ENCODE assay signal across 13 mouse cellular contexts in genomic region chr7:112246442-112246841, GRCm38 (mm10).
"Had no signal": no experiment of that assay in that cellular context is flagged by ENCODE, and none has a peak within 500 bp of the region (broad histone marks: within the 10 kb centered on the region; RNA-seq: fewer than 3 reads in every experiment).

No protein-coding gene starts in this region.

- ATAC-seq: liver, embryonic 12.5 days; midbrain, embryonic 16.5 days had no signal

- H3K36me3 ChIP-seq: limb, embryonic 15.5 days; liver, embryonic 12.5 days; midbrain, embryonic 12.5 days; neural tube, embryonic 13.5 days had no signal

- H3K9ac ChIP-seq: limb, embryonic 15.5 days; liver, embryonic 12.5 days; midbrain, embryonic 12.5 days; neural tube, embryonic 13.5 days had no signal

- H3K27ac ChIP-seq: limb, embryonic 15.5 days; liver, embryonic 12.5 days; midbrain, embryonic 12.5 days; neural tube, embryonic 13.5 days had no signal

- DNase-seq: kidney, postnatal 10 days; layer of hippocampus, adult 9-11 months; layer of hippocampus, postnatal 36 days; lung, postnatal 10 days; retina, postnatal 1 day; right cerebral cortex, postnatal 4 days; spleen, adult 18-20 months; thymus, postnatal 36 days had no signal

- H3K4me2 ChIP-seq: limb, embryonic 15.5 days; liver, embryonic 12.5 days; midbrain, embryonic 12.5 days; neural tube, embryonic 13.5 days had no signal

- H3K27me3 ChIP-seq: liver, embryonic 12.5 days; midbrain, embryonic 12.5 days had no signal

- H3K9me3 ChIP-seq: limb, embryonic 15.5 days; liver, embryonic 12.5 days; midbrain, embryonic 12.5 days; neural tube, embryonic 13.5 days had no signal

- H3K4me3 ChIP-seq: limb, embryonic 15.5 days; liver, embryonic 12.5 days; midbrain, embryonic 12.5 days; neural tube, embryonic 13.5 days had no signal
